Mouse (Mus musculus) CD8-positive naive resting alpha-beta T cell, adult 57 days (primary cell): Measurements from ENCODE around the gene Faf2. TPM values are rescaled to one million over a fixed set of nuclear protein-coding genes. Genes with fewer than 3 reads are reported as not detected.

Source experiments
- total RNA-seq: library from RNA; stranded (reverse); gene quantifications from one replicate; pipeline ENCODE4 v1.2.4, GENCODE M21; 2023

The Faf2 gene
- 60.7 TPM for total RNA-seq

GRCm38 (mm10) chr13:54621155-54621932, at the start of gene Faf2:
Gene Faf2, plus strand, starts transcription at chr13:54621784.

GRCm38 (mm10) chr13:54574854-54575481, 46.6 kb upstream of the Faf2 start, which contains the start of gene Arl10:
Gene Arl10, plus strand, starts transcription at chr13:54575015.

DNA sequence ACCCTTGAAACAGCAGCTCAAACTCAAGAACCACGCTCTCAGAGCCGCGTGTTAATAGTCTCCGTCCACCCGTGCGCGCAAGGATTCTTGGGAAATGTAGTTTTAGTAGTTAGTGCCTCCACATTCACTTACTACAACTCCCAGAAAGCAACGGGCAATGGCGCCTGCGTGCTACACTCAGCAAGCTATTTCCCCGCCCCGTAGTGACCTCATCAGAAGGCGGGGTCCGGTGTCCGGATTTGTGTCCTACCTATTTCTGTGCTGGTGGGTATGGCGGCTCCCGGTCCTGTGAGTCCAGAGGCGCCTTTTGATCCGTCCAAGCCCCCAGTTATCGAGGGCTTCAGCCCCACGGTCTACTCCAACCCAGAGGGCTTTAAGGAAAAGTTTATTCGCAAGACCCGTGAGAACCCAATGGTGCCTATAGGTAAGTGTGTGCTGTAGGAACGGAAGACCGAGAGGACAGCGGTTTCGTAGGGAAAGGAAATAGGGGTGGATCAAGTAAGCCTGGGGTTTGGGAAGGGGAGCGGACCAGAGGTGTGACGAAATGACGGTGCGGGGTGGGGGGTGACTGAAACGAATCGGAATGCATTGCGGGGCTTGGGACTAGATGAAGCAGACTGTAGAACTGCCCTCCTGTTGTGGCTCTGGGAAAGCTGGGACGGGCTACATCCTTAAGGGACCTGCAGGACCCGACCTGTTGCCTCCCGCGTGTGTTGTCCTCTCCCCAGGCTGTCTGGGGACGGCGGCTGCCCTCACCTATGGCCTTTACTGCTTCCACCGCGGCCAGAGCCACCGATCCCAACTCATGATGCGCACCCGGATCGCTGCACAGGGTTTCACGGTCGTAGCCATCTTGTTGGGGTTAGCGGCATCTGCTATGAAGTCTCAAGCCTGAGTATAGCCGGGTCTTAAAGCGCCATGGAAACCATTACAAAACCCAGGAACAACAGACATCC, 31.3 kb upstream of the Faf2 start, which contains the start of the genes Nop16 and Higd2a:
TSS of gene Nop16 (minus strand) at position 95 of the 956 bp plus-strand sequence.
TSS of gene Higd2a (plus strand) at position 212 of the 956 bp plus-strand sequence.

GRCm38 (mm10) chr13:54610972-54611754, 10.4 kb upstream of the Faf2 start, which contains the start of gene Cltb:
Gene Cltb, minus strand, starts transcription at chr13:54611344.

GRCm38 (mm10) chr13:54693558-54694347, 72.2 kb downstream of the Faf2 start, which contains the start of gene Rnf44:
Gene Rnf44, minus strand, starts transcription at chr13:54693907.

DNA sequence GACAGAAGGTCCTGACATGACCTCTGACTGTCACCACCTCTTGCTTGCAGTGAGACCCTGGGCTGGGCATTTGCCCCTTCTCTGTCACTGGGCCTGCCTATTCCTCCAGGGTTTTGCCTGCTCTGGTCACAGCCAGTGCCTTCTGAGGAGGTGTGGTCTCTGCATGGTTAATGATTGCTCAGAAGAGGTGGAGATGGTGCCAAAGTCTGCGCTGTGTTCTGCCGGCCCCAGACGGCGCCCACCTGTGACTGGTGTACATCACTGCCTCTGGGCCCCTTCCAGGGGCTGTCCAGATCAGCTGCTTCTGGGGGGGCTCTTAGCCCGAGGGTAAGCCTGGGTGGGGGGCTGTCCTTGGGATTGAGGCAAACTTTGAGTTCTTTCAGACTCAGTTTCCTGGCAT, 79.7 kb downstream of the Faf2 start, which contains the start of gene Cdhr2:
TSS of gene Cdhr2 (plus strand) at position 219 of the 400 bp plus-strand sequence.

Other genes starting within 250 kb of the Faf2 start
- gene Thoc3, start 152.9 kb upstream of the Faf2 start, total RNA-seq = 23.9 TPM
- gene Simc1, start 118.0 kb upstream of the Faf2 start, total RNA-seq = 38.8 TPM
- 34.8 TPM for gene 4833439L19Rik, start 56.3 kb upstream of the Faf2 start, total RNA-seq
- 6.6 TPM for gene Arl10, start 46.8 kb upstream of the Faf2 start, total RNA-seq
- 15.1 TPM for gene Nop16, start 31.7 kb upstream of the Faf2 start, total RNA-seq
- gene Higd2a, start 31.6 kb upstream of the Faf2 start, total RNA-seq = 73.5 TPM
- gene Cltb, start 10.4 kb upstream of the Faf2 start, total RNA-seq = 39.1 TPM
- gene Rnf44, start 72.1 kb downstream of the Faf2 start, total RNA-seq = 197 TPM
- not detected for gene Cdhr2, start 79.7 kb downstream of the Faf2 start, total RNA-seq
- not detected for gene Gprin1, start 128.1 kb downstream of the Faf2 start, total RNA-seq
- not detected for gene Sncb, start 144.8 kb downstream of the Faf2 start, total RNA-seq
- not detected for gene Eif4e1b, start 162.2 kb downstream of the Faf2 start, total RNA-seq
- gene Tspan17, start 167.6 kb downstream of the Faf2 start, total RNA-seq = 1.4 TPM